11 mouse cellular contexts compared by ENCODE assay signal in the genomic region with DNA sequence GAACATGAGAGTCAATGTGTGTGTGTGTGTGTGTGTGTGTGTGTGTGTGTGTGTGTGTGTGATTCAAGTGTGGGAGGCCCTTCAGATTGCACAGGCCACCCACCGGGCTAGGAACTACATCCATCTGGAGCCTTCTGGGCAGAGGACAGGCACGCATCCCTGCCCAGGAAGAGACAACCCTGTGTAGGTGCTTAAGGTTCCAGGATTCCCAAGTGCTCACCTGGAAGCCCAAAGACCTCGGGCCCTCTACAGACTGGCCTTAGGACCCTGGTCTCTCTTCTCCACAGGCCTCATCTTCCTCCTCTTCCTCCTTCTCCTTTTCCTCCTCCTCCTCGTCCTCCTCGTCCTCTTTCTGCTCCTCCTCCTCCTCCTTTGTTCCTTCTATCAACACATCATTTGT. TPM values are rescaled to one million over a fixed set of nuclear protein-coding genes. Genes with fewer than 3 reads are reported as not detected.
DNase-seq lines count a peak whose midpoint lies in the region; ATAC-seq and TF ChIP-seq lines count a peak whose summit lies in the region.
"Had no signal": no experiment of that assay in that cellular context is flagged by ENCODE, and none has a peak within 500 bp of the region (broad histone marks: within the 10 kb centered on the region; RNA-seq: fewer than 3 reads in every experiment).

No protein-coding gene starts in this region.

- no peaks in the 10 kb centered on the region for H3K4me1 ChIP-seq in cerebellum, adult 2 months (ENCODE audit: control insufficient read depth, insufficient read depth, low read length)
- H3K4me1 ChIP-seq in midbrain, embryonic 15.5 days = no peaks in the 10 kb centered on the region
- no peaks in the 10 kb centered on the region for H3K4me1 ChIP-seq in heart, embryonic 12.5 days (replicated peaks)
- H3K4me1 ChIP-seq: hindbrain, embryonic 15.5 days had no signal

- TF ChIP-seq POLR2A in cerebellum, adult 2 months (IDR thresholded peaks at IDR 0.05; ENCODE audit: borderline replicate concordance, insufficient read depth, low read length) = no peak

- DNase-seq in adrenal gland, postnatal 4 days (ENCODE audit: low spot score in 2 of 2) = peak; percentile 3 to 5
- no peak for DNase-seq in adrenal gland, adult 2 months
- peak; percentile 22 to 28 for DNase-seq in left cerebral cortex, adult 2 months (ENCODE audit: extremely low spot score in 1 of 2, low spot score in 2 of 2)
- no peak for DNase-seq in left cerebral cortex, adult 11 months (ENCODE audit: low spot score)
- DNase-seq in cerebellum, adult 2 months = peak; percentile 23 to 27
- peak; percentile 24 for DNase-seq in mesoderm, embryonic 11.5 days (ENCODE audit: low read depth, low spot score)

- H3K27me3 ChIP-seq in cerebellum, adult 2 months (ENCODE audit: control insufficient read depth, insufficient read depth, low read length) = no peaks in the 10 kb centered on the region
- H3K27me3 ChIP-seq in midbrain, embryonic 15.5 days (replicated peaks) = no peaks in the 10 kb centered on the region
- peaks cover 23% of the 10 kb centered on the region for H3K27me3 ChIP-seq in heart, embryonic 12.5 days (replicated peaks)
- H3K27me3 ChIP-seq: hindbrain, embryonic 15.5 days; Patski had no signal

- H3K27ac ChIP-seq in left cerebral cortex, adult 2 months = no peak overlapping the region
- H3K27ac ChIP-seq in cerebellum, adult 2 months (ENCODE audit: insufficient read depth, low read length) = no peak overlapping the region
- no peak overlapping the region for H3K27ac ChIP-seq in midbrain, embryonic 15.5 days
- no peak overlapping the region for H3K27ac ChIP-seq in heart, embryonic 12.5 days (ENCODE audit: poor library complexity, severe bottlenecking)
- H3K27ac ChIP-seq: hindbrain, embryonic 15.5 days; kidney, postnatal 0 days had no signal

- TF ChIP-seq CTCF in left cerebral cortex, adult 2 months (IDR thresholded peaks at IDR 0.05) = no peak
- no peak for TF ChIP-seq CTCF in cerebellum, adult 2 months (IDR thresholded peaks at IDR 0.05; ENCODE audit: borderline replicate concordance, insufficient read depth, low read depth, low read length)

- no peak for ATAC-seq in midbrain, embryonic 15.5 days (replicated peaks)
- ATAC-seq in heart, embryonic 12.5 days (ENCODE audit: insufficient number of reproducible peaks, low FRiP score) = no peak
- ATAC-seq: Patski had no signal

- no peak overlapping the region for H3K9ac ChIP-seq in midbrain, embryonic 15.5 days
- no peak overlapping the region for H3K9ac ChIP-seq in heart, embryonic 12.5 days
- H3K9ac ChIP-seq: hindbrain, embryonic 15.5 days had no signal

- no peaks in the 10 kb centered on the region for H3K36me3 ChIP-seq in midbrain, embryonic 15.5 days (replicated peaks)
- no peaks in the 10 kb centered on the region for H3K36me3 ChIP-seq in heart, embryonic 12.5 days
- H3K36me3 ChIP-seq: hindbrain, embryonic 15.5 days had no signal

- 63% methylated on average over 5 of the region's 5 CpGs for WGBS in cerebellum, adult 2 months
- 84% methylated on average over 5 of the region's 5 CpGs for WGBS in midbrain, embryonic 15.5 days
- WGBS in heart, embryonic 12.5 days = 82% methylated on average over 5 of the region's 5 CpGs

- no peaks in the 10 kb centered on the region for H3K9me3 ChIP-seq in midbrain, embryonic 15.5 days
- no peaks in the 10 kb centered on the region for H3K9me3 ChIP-seq in heart, embryonic 12.5 days (replicated peaks)
- H3K9me3 ChIP-seq: hindbrain, embryonic 15.5 days had no signal

- H3K4me2 ChIP-seq in midbrain, embryonic 15.5 days = no peak overlapping the region
- H3K4me2 ChIP-seq in heart, embryonic 12.5 days = no peak overlapping the region
- H3K4me2 ChIP-seq: hindbrain, embryonic 15.5 days had no signal

- intact Hi-C loops in left cerebral cortex, adult 2 months (cut with DNase I) = no loop called here

- no peak overlapping the region for H3K4me3 ChIP-seq in left cerebral cortex, adult 2 months
- no peak overlapping the region for H3K4me3 ChIP-seq in cerebellum, adult 2 months (replicated peaks; ENCODE audit: insufficient read depth, low read depth, low read length)
- H3K4me3 ChIP-seq in midbrain, embryonic 15.5 days = no peak overlapping the region
- no peak overlapping the region for H3K4me3 ChIP-seq in heart, embryonic 12.5 days
- H3K4me3 ChIP-seq: hindbrain, embryonic 15.5 days had no signal

RNA-seq across cellular contexts. Expression of a gene that starts 53.8 kb away (rescaled TPM):
- total RNA-seq in adrenal gland, postnatal 4 days (2021) = 10 to 100 TPM; 51.2 to 59.1 TPM
- total RNA-seq in adrenal gland, adult 2 months (2021) = 10 to 100 TPM; 11.4 to 18.3 TPM
- 0.95 and 1.6 TPM in 2 replicates for polyA plus RNA-seq in adrenal gland, adult 2 months (2012; rRNA removed)
- 10 to 100 TPM; 11.3 to 13.5 TPM for total RNA-seq in left cerebral cortex, adult 2 months (2021)
- 24.3 and 24.4 TPM in 2 replicates for polyA plus RNA-seq in cerebellum, adult 2 months (2012; rRNA removed)
- polyA plus RNA-seq in midbrain, embryonic 15.5 days (2015; fragmentation: Nextera tagmentation; extraction: Ambion mirVana) = 69.0 and 78.7 TPM in 2 replicates
- 69.7 and 70.0 TPM in 2 replicates for polyA plus RNA-seq in heart, embryonic 12.5 days (2016; fragmentation: Nextera tagmentation; extraction: Ambion mirVana)

Comparison
In these comparisons a context has a peak if more than half of its experiments do, and no peak if none do; other contexts are left out.
1. DNase-seq: peak in adrenal gland, postnatal 4 days (2 of 2), left cerebral cortex, adult 2 months (2 of 2), cerebellum, adult 2 months (2 of 2) and mesoderm, embryonic 11.5 days (single experiment); none in adrenal gland, adult 2 months (single experiment) and left cerebral cortex, adult 11 months (single experiment).